Mouse (Mus musculus): Measurements from ENCODE around the gene Sptlc3.
A peak's percentile ranks its signal among the peaks of the same experiment; 100 is the strongest.

Sptlc3 gene

DNA sequence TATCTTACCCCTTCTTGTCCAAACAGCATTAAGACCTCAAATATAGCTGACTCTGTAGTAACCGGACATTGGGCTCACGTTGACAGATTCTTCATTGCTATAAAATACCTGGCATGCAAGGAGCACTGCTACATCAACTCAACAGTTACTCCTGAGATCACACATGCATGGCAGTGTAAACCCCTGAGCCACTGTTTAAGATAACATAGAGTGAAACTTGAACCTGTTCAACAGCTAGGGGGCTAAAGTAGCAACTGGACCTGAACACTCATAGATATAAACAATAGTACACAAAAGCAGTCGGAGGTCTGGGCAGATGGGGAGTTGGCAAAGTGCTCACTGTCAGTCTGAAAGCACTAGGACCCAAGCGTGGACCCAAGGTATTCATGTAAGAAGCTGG, 140.8 kb downstream of the Sptlc3 start:
- no peak for DNase-seq (ENCODE audit: low spot score in 2 of 2)

DNA sequence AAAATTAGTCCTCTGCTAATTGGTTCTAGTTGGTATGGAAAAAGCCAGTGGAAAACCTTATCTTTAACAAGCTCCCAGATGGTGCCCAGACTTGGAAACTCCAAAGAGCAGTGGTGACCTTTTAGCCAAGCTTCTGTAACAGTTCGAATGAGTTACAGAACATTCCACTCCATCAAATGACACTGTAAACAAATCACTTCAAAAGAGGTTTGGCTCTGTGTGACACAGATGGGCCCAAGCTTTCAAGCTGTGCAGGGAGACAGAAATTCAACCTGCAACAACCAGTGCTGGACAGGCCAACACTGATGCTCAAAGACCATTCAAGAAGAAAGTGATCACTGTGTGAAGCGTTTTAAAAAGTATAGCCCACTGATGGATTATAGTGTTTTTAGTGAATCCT, 144.1 kb downstream of the Sptlc3 start:
- no peak for DNase-seq (ENCODE audit: low spot score in 2 of 2)

DNA sequence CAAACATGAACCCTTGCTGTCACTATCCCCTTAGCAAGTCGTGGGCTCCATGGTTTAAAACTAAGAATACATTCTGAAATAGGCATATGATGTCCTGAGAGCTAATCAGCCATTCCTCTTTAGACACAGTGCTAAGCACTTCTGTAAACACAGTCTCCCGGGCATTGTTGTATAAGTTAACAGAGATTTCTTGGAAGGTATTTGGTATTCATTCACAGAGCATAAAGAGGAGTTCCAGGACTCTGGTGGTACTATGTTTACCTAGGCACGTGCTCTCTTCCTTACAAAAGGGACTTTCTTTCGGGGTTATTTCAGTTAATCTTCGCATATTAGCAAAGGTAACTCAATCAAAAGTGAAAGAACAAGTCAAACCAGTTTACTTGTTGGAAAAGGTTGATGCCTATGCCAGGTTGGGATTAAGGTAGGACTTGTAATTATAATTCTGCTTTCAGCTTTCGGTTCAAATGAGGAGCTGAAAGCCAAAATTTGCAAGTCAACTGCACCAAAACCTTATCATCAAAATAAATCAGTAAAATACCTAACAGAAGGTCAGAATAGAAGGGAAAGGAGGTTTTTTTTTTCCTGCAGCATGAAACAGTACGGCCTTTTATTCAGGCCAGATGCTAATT, 148.2 kb downstream of the Sptlc3 start:
- no peak for DNase-seq (ENCODE audit: low spot score in 2 of 2)

DNA sequence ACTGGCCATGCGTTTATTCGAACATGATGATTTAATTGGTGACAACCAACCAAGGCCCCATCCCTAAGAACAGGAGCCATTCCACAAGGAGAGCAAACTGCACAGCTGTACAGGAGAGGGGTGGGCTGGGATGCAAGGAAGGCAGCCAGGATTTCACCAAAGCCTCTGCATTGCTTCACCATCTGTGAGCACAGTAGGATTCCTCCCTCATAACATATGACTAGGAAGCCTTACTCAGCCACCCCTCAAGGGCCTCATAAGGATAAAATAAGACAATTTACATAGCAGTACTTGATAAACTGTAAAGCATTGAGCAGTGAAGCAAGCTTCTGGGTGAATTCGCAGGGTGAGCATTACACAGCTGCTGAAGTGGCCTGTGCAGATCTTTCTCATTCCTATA, 155.8 kb downstream of the Sptlc3 start:
- DNase-seq (ENCODE audit: low spot score in 2 of 2) = no peak

DNA sequence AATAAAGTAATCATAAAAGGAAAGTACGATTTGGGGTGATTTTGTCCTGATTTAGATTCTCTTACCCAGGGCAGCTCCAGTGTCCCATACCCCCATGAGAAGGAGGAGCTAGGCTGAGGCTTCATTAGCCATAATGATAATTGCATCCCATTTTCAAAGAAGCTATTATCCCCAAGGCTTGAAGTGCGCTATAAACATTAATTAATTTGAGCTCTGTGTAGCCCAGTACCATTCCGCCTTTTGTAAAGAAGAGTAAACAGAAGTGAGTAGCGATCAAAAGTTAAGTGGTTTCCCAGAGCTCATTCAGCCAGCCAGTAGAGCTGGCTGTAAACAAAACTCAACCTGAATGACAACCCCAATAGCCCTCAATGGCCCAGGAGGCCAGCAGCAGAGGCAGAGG, 163.0 kb downstream of the Sptlc3 start:
- no peak for DNase-seq (ENCODE audit: low spot score in 2 of 2)

DNA sequence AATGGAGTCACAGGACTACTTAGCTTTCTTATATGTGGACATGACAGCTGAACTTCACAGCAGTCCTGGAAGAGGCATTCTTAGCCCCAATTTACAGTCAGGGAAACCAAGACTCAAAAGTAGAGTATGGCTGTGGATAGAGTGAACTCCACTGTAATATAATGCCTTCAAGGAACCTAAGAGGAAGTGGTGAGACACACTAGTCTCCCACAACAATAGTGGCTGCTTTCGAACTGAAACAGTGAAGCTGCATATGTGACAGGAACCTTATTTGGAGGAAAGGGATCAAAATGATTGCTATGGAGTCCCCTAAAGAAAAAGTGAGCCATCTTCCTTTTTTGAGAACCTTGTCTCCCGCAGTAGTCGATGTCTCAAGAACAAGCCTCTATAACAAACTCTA, 178.1 kb downstream of the Sptlc3 start:
- DNase-seq (ENCODE audit: low spot score in 2 of 2) = no peak

DNA sequence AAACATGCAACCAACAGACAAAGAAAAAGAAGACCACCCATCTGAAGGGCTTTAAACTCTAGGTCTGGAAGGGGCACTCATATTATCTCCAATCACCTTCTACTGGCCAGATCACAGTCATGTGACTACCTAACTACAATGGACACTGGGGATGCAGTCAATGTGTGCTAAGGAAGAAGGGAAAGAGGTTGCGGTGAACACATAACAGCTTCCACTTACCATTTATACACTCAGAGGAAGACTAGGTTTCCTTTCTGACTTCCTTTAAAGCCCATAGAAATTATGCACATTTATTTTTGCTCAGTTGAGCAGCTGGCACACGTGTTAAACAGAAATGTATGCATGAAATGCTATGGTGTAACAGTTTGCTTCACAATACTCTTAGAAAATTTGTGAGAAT, 178.7 kb downstream of the Sptlc3 start:
- DNase-seq (ENCODE audit: low spot score in 2 of 2) = no peak

DNA sequence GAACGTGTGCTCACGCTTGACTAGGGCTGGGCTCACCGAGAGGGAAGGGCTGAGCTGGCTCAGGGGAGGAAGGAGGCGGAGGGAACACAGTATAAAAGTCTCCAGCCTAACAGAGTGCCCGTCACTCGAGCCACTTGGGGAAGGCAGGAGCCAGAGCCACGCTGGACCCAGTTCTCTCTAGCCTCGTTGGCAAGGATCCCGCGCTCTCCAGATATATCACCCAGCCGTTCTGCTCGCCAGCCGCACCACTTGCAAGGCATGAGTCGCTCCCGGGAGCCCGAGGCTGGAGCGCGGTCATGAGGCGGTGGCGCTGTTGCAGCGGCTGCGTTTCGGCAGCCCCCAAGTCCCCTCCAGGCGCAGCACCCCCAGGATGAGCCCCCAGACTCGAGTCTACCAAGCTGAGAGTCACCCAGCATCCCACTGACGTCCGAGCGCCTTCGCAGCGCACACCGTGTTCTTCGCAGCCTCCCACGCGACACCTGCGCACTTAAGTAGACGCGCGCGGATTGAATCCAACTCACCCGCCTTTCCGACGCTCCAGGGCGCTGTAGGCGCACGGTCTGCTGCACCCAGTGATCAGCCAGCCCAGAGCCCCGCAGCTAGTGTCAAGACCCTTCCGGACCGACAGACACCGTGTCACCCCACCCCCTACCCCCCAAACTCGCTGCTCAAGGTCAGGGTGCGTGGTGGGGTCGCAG, 183.5 kb downstream of the Sptlc3 start:
- peak in 1 of 2 experiments; percentile 59 for DNase-seq (ENCODE audit: low spot score in 2 of 2)

DNA sequence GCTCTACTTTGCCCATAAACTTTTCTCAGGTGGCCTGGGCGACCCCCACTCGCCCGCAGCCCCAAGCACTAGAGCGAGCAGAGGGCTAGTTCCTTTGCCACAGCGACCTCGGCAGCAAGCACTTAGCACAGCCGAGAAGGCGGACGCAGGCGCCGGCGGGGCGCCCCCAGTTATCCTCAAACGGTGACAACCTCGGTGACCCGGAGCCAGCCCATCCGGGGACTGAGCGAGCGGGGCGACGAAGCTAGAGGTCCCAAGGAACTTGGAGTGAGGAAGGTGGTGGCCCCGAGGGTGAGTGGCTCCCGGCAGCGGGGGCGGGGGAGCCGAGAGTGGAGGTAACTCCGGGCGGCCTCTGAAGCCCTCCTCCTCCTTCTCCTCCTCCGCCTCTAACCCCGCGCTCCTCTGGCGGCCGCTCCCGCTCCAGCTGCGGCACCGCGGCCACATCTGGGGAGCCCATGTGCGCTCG, 184.1 kb downstream of the Sptlc3 start, which contains the start of gene Ism1:
Ism1 (plus strand) TSS at position 370 of the 466 bp plus-strand sequence.
- DNase-seq (ENCODE audit: low spot score in 2 of 2) = peak in 1 of 2 experiments; percentile 59

DNA sequence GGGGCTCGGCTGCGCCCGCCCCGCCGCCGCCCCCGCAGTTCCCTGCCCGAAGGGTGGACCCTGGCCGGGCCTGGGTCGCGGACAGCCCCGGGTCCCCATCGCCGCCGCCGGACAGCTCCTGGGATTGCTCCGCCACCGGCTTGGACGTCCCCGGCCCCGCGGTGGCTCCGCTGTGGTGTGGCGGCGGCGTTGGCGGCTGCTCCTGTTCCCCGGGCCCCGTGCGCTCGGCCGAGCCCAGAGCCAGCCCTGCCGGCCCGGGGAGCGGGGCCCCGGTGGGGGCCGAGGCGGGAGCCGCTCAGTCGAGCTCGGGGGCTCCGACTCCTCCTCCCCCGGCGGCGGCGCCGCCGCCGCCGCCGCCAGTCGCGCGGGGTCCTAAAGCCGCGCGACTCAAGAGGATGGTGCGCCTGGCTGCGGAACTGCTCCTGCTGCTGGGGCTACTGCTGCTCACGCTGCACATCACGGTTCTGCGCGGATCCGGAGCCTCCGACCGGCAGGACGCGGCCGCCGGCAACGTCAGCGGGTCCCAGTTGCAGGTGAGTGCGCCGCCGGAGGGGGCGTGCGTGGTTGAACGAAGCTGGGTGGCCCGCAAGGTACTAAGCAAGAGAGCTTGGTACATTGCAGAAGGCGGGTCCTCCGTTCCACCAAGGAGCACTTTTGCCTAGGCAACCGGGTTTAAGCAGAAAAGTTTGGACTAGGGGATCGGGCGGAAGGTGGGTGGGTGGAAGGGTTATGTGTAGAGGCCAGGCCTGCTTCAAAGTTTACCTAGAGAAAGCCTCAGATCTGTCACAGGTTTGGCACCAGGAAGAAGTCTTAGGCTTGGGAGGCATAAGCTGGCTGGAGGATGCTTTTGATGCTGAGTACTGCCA, 184.8 kb downstream of the Sptlc3 start:
- peak in 1 of 2 experiments; percentile 62 for DNase-seq (ENCODE audit: low spot score in 2 of 2)

DNA sequence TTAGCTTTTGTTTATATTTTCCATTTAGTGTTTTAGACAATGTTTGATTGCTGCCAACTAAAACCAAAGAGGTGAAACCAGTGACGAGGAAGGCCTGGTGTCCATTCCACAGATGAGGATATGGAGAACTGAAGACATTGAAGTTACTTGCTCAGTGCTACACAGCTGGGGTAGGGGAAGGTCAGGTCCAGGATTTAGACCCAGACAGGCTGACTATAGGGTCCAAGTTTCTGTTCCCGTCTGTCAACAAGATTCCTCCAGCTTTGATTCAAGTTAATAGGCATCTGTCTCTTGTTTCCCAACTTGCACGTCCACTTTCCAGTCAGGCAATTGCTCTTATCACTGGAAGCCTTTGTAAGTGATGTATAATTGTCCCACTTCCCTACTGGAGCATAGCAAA, 188.8 kb downstream of the Sptlc3 start:
- DNase-seq (ENCODE audit: low spot score in 2 of 2) = no peak
